Mouse (Mus musculus) testis, adult 2 months (tissue): ENCODE measurements at regions not wholly inside any gene's neighbourhood (a gene's known extent, or its start where the extent isn't known, plus 50 kb on each side); places are given as distances from the start of the nearest gene placed in this dataset.

Source experiments
- H3K27ac ChIP-seq: fragments of 200-500 bp; 2 replicates; pipeline ENCODE4 v1.5.1; 2012; ENCODE audit warnings: low read depth, low read length; ENCODE audit not compliant: control insufficient read depth, insufficient read depth
- H3K27me3 ChIP-seq: fragments of 200-500 bp; 2 replicates; pipeline ENCODE4 v1.6.1; 2012; ENCODE audit warnings: mild to moderate bottlenecking, low read length, moderate library complexity; ENCODE audit not compliant: control insufficient read depth, insufficient read depth
- H3K36me3 ChIP-seq: fragments of 200-500 bp; 2 replicates; pipeline ENCODE4 v1.6.1; 2012; ENCODE audit warnings: mild to moderate bottlenecking, low read length; ENCODE audit not compliant: control insufficient read depth, insufficient read depth
- H3K4me1 ChIP-seq: fragments of 200-500 bp; 2 replicates; pipeline ENCODE4 v1.6.1; 2012; ENCODE audit warnings: low read length; ENCODE audit not compliant: control insufficient read depth, insufficient read depth
- H3K4me3 ChIP-seq: fragments of 200-500 bp; 2 replicates; pipeline ENCODE4 v1.5.1; 2012; ENCODE audit warnings: low read depth, mild to moderate bottlenecking, low read length, moderate library complexity, mixed read lengths; ENCODE audit not compliant: control insufficient read depth
- CTCF ChIP-seq: fragments of 200-500 bp; IDR thresholded peaks from 2 replicates; pipeline ENCODE4 v1.5.1; 2012; ENCODE audit warnings: low read depth, mild to moderate bottlenecking, inconsistent platforms, low read length, moderate library complexity; ENCODE audit not compliant: control insufficient read depth, insufficient read depth, insufficient replicate concordance
- POLR2A ChIP-seq: fragments of 200-500 bp; IDR thresholded peaks from 2 replicates; pipeline ENCODE4 v1.6.1; 2012; ENCODE audit warnings: low read depth, mild to moderate bottlenecking, inconsistent platforms, low read length, moderate library complexity; ENCODE audit not compliant: control insufficient read depth

- H3K4me3 ChIP-seq: no peak overlapping the region
- H3K27me3 ChIP-seq: no peaks in the 10 kb centered on the region
- no peaks in the 10 kb centered on the region for H3K4me1 ChIP-seq
- TF ChIP-seq POLR2A: no peak
- no peak for TF ChIP-seq CTCF
- no peaks in the 10 kb centered on the region for H3K36me3 ChIP-seq
- H3K27ac ChIP-seq: no peak overlapping the region
Observed at GRCm38 (mm10) chr15:72411956-72412355, 1422.4 kb upstream of the Gm6569 start.
